Mouse (Mus musculus) midbrain, embryonic 14.5 days (tissue): ENCODE measurements at regions not wholly inside any gene's neighbourhood (a gene's known extent, or its start where the extent isn't known, plus 50 kb on each side); places are given as distances from the start of the nearest gene placed in this dataset.
A peak's percentile ranks its signal among the peaks of the same experiment; 100 is the strongest.

Experiments
- ATAC-seq: fragments of 200-750 bp; cut with Nextera tagmentation; 2 replicates; pipeline ENCODE4 v1.8.0; 2017; ENCODE audit warnings: moderate number of reproducible peaks, moderate library complexity; ENCODE audit not compliant: low FRiP score, low TSS enrichment
- DNase-seq: peaks from one replicate; pipeline ENCODE4 v3.0.0-alpha.2; 2015
- H3K27ac ChIP-seq: fragments of 300-500 bp; sonication (generic); replicated peaks from 2 replicates; pipeline ENCODE4 v1.5.1; 2014; ENCODE audit warnings: mild to moderate bottlenecking, low read depth, low read length, moderate library complexity
- H3K27me3 ChIP-seq: fragments of 300-500 bp; sonication (generic); 2 replicates; pipeline ENCODE4 v1.6.1; 2014; ENCODE audit warnings: low read length, control low read depth, mixed read lengths; ENCODE audit not compliant: control insufficient read depth, insufficient read depth
- H3K36me3 ChIP-seq: fragments of 300-500 bp; sonication (generic); 2 replicates; pipeline ENCODE4 v1.6.1; 2014; ENCODE audit warnings: low read length, control low read depth; ENCODE audit not compliant: control insufficient read depth, insufficient read depth
- H3K4me1 ChIP-seq: fragments of 300-500 bp; sonication (generic); 2 replicates; pipeline ENCODE4 v1.6.1; 2014; ENCODE audit warnings: mild to moderate bottlenecking, antibody characterized with exemption, low read length, control low read depth; ENCODE audit not compliant: control insufficient read depth, insufficient read depth
- H3K4me2 ChIP-seq: fragments of 300-500 bp; sonication (generic); 2 replicates; pipeline ENCODE4 v1.6.1; 2014; ENCODE audit warnings: mild to moderate bottlenecking, low read length, moderate library complexity
- H3K4me3 ChIP-seq: fragments of 300-500 bp; sonication (generic); replicated peaks from 2 replicates; pipeline ENCODE4 v1.5.1; 2014; ENCODE audit warnings: low read depth, low read length
- H3K9ac ChIP-seq: fragments of 300-500 bp; sonication (generic); replicated peaks from 2 replicates; pipeline ENCODE4 v1.6.1; 2014; ENCODE audit warnings: mild to moderate bottlenecking, low read length, moderate library complexity
- H3K9me3 ChIP-seq: fragments of 300-500 bp; sonication (generic); 2 replicates; pipeline ENCODE4 v1.6.1; 2016; ENCODE audit warnings: low read length, control low read depth, mixed read lengths; ENCODE audit not compliant: control insufficient read depth
- WGBS: fragments of 180-500 bp; shearing (Covaris S2); extraction: QIAGEN DNeasy Blood & Tissue Kit; methylation state at CpG from one replicate; pipeline ENCODE4 v1.1.7; 2014; 5-methylcytosine and 5-hydroxymethylcytosine counted together

DNA sequence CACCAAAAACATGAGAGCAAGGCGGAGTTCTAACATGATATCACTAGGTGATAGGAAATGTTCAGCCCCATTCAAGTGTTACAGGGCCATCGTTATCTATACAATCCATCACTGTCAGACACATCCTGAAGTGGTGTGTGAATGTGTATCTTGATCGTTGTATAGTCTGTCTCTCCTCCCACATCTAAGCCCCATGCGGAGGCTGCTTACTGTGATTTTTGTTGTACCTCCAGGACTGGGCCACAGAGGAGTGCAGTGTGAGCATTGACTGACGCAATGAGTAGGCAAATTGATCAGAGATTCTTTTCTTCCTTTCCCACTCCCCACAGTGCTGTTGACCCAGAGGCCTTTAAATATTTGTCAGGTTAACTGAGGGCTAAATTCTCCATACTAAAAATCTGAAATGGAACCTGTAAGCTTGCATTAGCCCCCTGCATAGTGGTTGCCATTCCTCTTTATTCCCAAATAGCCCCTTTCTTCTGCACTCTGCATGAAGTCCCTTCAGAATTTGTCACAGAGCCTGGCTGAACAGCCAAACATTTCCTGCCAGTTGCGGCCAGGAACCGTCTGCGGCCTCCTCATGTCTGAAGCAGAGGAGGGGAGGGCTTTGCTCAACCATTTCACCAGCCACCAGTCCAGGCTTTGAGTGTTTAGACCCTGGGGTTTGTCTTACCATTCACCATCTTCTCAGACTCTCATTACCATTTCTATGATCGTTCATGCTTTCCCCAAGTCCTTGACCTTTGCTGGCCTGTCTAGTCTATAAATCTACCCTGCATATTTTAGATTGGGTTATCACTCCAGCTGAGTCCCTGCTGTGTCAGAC, 119.3 kb downstream of the Ttc8 start:
- Histone ChIP-seq H3K4me1 (no peaks in the 10 kb centered on the region), H3K9me3 (no peaks in the 10 kb centered on the region), H3K36me3 (no peaks in the 10 kb centered on the region), H3K27ac (no peak overlapping the region), H3K4me2 (no peak overlapping the region), H3K9ac (no peak overlapping the region), H3K27me3 (peaks cover 4% of the 10 kb centered on the region; the same call in 1 of the 2 replicates), H3K4me3 (no peak overlapping the region)
- 26% methylated on average over 9 of the region's 9 CpGs for WGBS
- ATAC-seq (no peak), DNase-seq (no peak)

DNA sequence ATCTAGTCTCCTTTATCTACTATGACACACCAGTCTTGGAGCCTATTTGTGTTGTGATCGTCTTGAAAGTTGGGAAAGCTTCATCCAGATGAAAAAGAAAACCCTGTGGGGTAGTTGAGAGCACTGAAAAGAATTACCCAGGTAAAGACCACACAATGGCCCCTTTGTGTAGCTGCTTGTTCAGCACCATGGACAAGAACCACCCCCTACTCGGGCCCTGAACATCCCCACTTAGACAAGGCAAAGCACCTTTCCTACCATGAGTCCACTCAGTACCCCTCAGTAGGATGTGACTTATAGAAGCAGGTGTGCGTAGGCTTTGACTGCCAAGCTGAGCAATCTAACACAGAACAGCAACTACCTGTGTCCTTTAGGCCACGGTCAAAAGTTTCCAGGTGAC, 121.2 kb downstream of the Ttc8 start:
- no peaks in the 10 kb centered on the region for H3K4me1 ChIP-seq
- 63% methylated on average over 4 of the region's 4 CpGs for WGBS
- H3K4me3 ChIP-seq: no peak overlapping the region
- H3K27me3 ChIP-seq: peaks cover 2% of the 10 kb centered on the region; the same call in 1 of the 2 replicates
- H3K36me3 ChIP-seq: no peaks in the 10 kb centered on the region
- ATAC-seq (no peak), DNase-seq (no peak)
- H3K9ac ChIP-seq: no peak overlapping the region
- no peak overlapping the region for H3K4me2 ChIP-seq
- H3K9me3 ChIP-seq: no peaks in the 10 kb centered on the region
- no peak overlapping the region for H3K27ac ChIP-seq

DNA sequence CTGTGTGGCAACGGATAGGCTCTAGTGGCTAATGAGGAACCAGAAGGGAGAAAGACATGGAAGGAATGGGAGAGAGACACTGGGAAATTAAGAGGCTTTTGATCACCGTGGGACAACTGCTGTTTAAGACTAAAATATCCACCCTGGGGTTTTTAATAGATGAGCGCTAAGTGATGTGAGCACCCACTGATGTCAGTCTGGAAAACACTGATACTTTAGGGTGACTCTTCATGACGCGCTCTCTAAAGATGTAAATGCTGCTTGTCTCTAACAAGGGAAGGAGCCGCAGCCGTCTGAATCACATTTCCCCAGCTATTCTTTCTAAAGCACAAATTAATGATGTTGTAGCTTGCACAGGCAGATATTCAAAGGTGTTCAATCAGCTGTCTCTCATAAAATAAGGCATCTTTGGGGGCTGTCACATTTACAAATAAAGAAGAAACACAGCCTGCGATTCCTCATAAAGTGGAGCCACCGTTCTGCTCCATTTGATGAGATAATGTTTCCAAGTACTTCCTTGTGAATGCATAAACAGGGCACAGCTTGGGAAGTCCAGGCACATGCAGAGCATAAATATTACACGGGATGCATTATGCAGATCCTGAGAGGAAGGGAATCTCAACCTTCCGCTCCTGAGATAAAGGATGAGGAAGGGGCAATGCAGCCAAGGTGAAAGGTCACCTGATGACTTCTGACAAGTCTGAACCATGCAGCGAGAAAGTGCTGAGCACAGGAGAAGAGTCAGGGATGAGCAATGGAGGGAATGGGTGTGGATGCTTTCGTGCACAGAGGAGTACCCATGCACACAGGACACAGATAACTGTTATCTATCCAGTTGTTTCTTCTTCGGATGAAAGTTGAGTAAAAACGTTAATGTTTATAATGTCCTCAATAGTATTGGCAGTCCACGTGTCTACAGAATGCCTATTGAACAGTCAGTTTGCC, 122.8 kb downstream of the Ttc8 start:
- Histone ChIP-seq H3K4me3 (no peak overlapping the region), H3K27ac (peak overlapping the region; percentile 49), H3K4me1 (no peaks in the 10 kb centered on the region), H3K4me2 (no peak overlapping the region), H3K27me3 (no peaks in the 10 kb centered on the region), H3K9me3 (no peaks in the 10 kb centered on the region), H3K36me3 (no peaks in the 10 kb centered on the region), H3K9ac (no peak overlapping the region)
- 68% methylated on average over 16 of the region's 16 CpGs for WGBS
- ATAC-seq: no peak; the same call in 1 of the 2 replicates
- no peak for DNase-seq

DNA sequence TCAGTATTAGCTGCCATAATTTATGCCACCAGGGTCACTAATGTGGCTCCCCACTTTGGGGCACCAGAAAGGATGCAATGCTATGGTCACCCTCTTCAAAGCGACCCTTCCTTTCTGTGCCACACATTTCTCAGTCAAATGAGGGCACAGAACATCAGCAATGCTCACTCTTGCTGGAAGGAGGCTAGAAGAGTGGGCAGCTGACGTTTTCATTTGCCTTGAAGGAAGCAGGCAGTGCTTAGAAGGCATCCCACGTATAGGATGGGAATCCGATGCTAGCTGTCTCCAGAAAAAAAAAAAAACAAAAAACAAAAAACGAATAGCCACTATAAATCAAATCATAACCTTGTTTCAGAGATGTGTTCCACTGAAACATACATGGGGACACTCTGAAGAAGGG, 124.1 kb downstream of the Ttc8 start:
- Histone ChIP-seq H3K27me3 (no peaks in the 10 kb centered on the region), H3K9ac (no peak overlapping the region), H3K27ac (no peak overlapping the region), H3K4me1 (no peaks in the 10 kb centered on the region), H3K9me3 (no peaks in the 10 kb centered on the region), H3K4me2 (no peak overlapping the region), H3K36me3 (no peaks in the 10 kb centered on the region), H3K4me3 (no peak overlapping the region)
- 71% methylated on average over 5 of the region's 5 CpGs for WGBS
- ATAC-seq (no peak), DNase-seq (no peak)

DNA sequence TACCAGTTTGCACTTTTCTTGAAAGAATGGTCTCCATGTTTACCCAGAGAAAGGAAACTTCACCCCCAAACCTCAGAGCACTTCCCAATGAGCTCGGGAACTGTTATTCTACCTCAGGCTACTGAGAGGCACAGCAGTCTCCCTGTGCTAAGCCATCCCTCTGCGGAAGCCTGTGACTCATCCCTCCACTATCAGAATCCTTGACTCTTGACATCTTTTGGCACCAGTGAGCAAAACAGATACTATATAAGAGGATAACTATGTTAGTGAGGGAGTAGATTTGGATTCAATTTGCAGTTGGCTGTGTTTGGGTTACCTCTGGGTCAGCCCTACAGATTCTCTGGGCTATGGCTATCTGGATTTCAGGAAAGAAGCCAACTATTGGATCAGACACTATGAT, 130.1 kb downstream of the Ttc8 start:
- DNase-seq (no peak), ATAC-seq (no peak)
- no peaks in the 10 kb centered on the region for H3K27me3 ChIP-seq
- no peaks in the 10 kb centered on the region for H3K9me3 ChIP-seq
- H3K4me3 ChIP-seq: no peak overlapping the region
- no peaks in the 10 kb centered on the region for H3K4me1 ChIP-seq
- WGBS: 81% methylated on average over 2 of the region's 2 CpGs
- no peak overlapping the region for H3K4me2 ChIP-seq
- H3K27ac ChIP-seq: no peak overlapping the region
- no peak overlapping the region for H3K9ac ChIP-seq
- H3K36me3 ChIP-seq: no peaks in the 10 kb centered on the region

DNA sequence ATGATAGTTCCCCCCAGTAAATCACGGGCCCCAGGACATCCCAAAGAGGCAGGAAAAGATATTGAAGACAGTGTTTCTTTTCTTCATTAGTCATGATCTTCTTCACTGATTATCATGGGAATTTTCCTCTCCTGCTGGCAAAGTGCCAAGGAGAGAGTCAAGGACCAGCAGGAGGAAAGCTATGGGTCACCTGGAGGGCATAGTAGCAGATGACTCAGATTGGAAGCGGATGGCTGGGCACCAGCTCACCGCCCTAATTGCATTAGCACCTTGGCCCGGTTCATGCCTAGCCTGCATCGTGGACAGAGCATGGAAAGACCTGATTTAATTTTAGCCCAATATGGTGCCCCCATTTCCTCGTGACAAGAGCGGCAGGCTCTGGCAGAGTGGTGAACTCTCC, 132.2 kb downstream of the Ttc8 start:
- no peak for ATAC-seq
- H3K4me3 ChIP-seq: no peak overlapping the region
- H3K9me3 ChIP-seq: no peaks in the 10 kb centered on the region
- no peak for DNase-seq
- H3K27ac ChIP-seq: no peak overlapping the region
- no peaks in the 10 kb centered on the region for H3K27me3 ChIP-seq
- no peak overlapping the region for H3K9ac ChIP-seq
- no peaks in the 10 kb centered on the region for H3K36me3 ChIP-seq
- H3K4me1 ChIP-seq: no peaks in the 10 kb centered on the region
- WGBS: 94% methylated on average over 7 of the region's 7 CpGs
- no peak overlapping the region for H3K4me2 ChIP-seq

DNA sequence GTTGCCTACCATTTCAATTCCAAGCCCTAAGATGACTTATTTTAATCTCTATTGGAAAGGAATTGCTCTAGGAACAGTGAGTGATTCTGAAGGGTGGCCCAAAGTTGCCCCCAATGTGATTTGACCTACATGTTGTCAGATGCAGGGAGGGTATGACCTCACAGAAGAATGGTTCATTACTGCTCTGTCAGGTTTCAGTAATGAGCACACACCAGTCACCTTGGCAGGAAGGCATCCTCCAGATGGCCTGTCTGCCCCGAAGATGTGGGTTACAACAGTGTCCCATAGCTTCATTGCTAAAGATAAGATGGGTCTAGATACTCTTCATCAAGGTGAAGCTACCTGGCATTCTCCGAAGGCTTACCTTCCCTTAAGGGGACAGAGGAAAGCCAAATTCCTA, 137.1 kb downstream of the Ttc8 start:
- H3K4me3 ChIP-seq: no peak overlapping the region
- ATAC-seq: no peak
- no peaks in the 10 kb centered on the region for H3K9me3 ChIP-seq
- H3K36me3 ChIP-seq: no peaks in the 10 kb centered on the region
- H3K27ac ChIP-seq: no peak overlapping the region
- no peak overlapping the region for H3K4me2 ChIP-seq
- H3K9ac ChIP-seq: no peak overlapping the region
- no peak for DNase-seq
- WGBS: 90% methylated on average over 2 of the region's 2 CpGs
- H3K27me3 ChIP-seq: no peaks in the 10 kb centered on the region
- no peaks in the 10 kb centered on the region for H3K4me1 ChIP-seq

DNA sequence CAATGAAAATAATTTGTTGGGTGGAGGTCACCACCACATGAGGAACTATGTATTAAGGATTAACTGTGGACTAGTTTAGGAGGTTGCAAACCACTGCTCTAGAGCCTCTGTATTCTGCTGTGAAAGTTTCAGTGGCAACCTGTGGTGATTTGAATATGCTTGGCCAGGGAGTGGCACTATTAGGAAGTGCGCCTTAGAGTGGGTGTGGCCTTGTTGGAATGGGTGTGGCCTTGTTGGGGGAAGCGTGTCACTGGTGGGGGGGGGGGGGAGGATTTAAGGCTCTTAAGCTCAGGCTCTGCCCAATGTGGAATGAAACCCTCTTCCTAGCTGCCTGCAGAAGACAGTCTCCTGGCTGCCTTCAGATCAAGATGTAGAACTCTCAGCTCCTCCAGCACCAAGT, 138.5 kb downstream of the Ttc8 start:
- Histone ChIP-seq H3K9ac (no peak overlapping the region), H3K4me3 (no peak overlapping the region), H3K9me3 (no peaks in the 10 kb centered on the region), H3K4me1 (no peaks in the 10 kb centered on the region), H3K27me3 (no peaks in the 10 kb centered on the region), H3K4me2 (no peak overlapping the region), H3K36me3 (no peaks in the 10 kb centered on the region), H3K27ac (no peak overlapping the region)
- no peak for ATAC-seq
- 75% methylated on average over 2 of the region's 2 CpGs for WGBS
- no peak for DNase-seq
